Mouse (Mus musculus): ENCODE data around the gene Ano1.

- no peak for TF ChIP-seq POLR2A (IDR thresholded peaks at IDR 0.05; ENCODE audit: low read depth, low read length)
- TF ChIP-seq CTCF (IDR thresholded peaks at IDR 0.05; ENCODE audit: extremely low read depth, insufficient read depth, insufficient read length, insufficient replicate concordance) = no peak
Measured at GRCm38 (mm10) chr7:144762496-144763235, 10.9 kb upstream of the Ano1 start.

All from spleen, adult 2 months (tissue).